Mouse (Mus musculus) stomach, postnatal 0 days (tissue): ENCODE measurements around the gene Ccr5. TPM values are rescaled to one million over a fixed set of nuclear protein-coding genes. Genes with fewer than 3 reads are reported as not detected.

Experiments
- ATAC-seq: fragments of 200-750 bp; cut with Nextera tagmentation; 2 replicates; pipeline ENCODE4 v1.8.0; 2017; ENCODE audit not compliant: low FRiP score, low TSS enrichment
- DNase-seq: peaks from one replicate; pipeline ENCODE4 v3.0.0-alpha.2; 2016; ENCODE audit warnings: low spot score
- H3K27ac ChIP-seq: fragments of 300-500 bp; sonication (generic); replicated peaks from 2 replicates; pipeline ENCODE4 v1.5.1; 2014; ENCODE audit warnings: mild to moderate bottlenecking, control low read depth
- H3K27me3 ChIP-seq: fragments of 300-500 bp; sonication (generic); 2 replicates; pipeline ENCODE4 v1.6.1; 2014; ENCODE audit warnings: low read length; ENCODE audit not compliant: control insufficient read depth, insufficient read depth
- H3K36me3 ChIP-seq: fragments of 300-500 bp; sonication (generic); 2 replicates; pipeline ENCODE4 v1.6.1; 2014; ENCODE audit warnings: low read length, mixed read lengths; ENCODE audit not compliant: control insufficient read depth, insufficient read depth
- H3K4me1 ChIP-seq: fragments of 300-500 bp; sonication (generic); replicated peaks from 2 replicates; pipeline ENCODE4 v1.6.1; 2014; ENCODE audit warnings: antibody characterized with exemption; ENCODE audit not compliant: control insufficient read depth, insufficient read depth
- H3K4me2 ChIP-seq: fragments of 300-500 bp; sonication (generic); replicated peaks from 2 replicates; pipeline ENCODE4 v1.6.1; 2014; ENCODE audit warnings: low read depth, mild to moderate bottlenecking, control low read depth, moderate library complexity
- H3K4me3 ChIP-seq: fragments of 300-500 bp; sonication (generic); 2 replicates; pipeline ENCODE4 v1.5.1; 2014; ENCODE audit warnings: low read depth, low read length, control low read depth
- H3K9ac ChIP-seq: fragments of 300-500 bp; sonication (generic); 2 replicates; pipeline ENCODE4 v1.6.1; 2014; ENCODE audit warnings: mild to moderate bottlenecking, low read length, control low read depth, mixed read lengths
- H3K9me3 ChIP-seq: fragments of 300-500 bp; sonication (generic); 2 replicates; pipeline ENCODE4 v1.6.1; 2016; ENCODE audit warnings: low read length; ENCODE audit not compliant: control insufficient read depth
- CTCF ChIP-seq: IDR thresholded peaks from 2 replicates; pipeline ENCODE4 v1.5.1; 2016; ENCODE audit warnings: antibody characterized with exemption, low read depth, mild to moderate bottlenecking, moderate library complexity
- EP300 ChIP-seq: optimal IDR thresholded peaks from 2 replicates; pipeline ENCODE3; 2016; ENCODE audit warnings: antibody characterized with exemption
- polyA plus RNA-seq: library from polyadenylated mRNA; unstranded; fragments of >200 nt; fragmentation: Nextera tagmentation; extraction: Ambion mirVana; gene quantifications from 2 replicates; pipeline ENCODE4 v1.2.1, GENCODE M21; 2015

Gene Ccr5
- polyA plus RNA-seq, 1 experiment from 2014 or later = 0.63 TPM

- H3K9ac ChIP-seq = no peak overlapping the region
Measured at GRCm38 (mm10) chr9:124146307-124146706, 25.0 kb downstream of the Ccr5 start.

More at GRCm38 (mm10) chr9:124146307-124146706, 25.0 kb downstream of the Ccr5 start:
- no peak for TF ChIP-seq CTCF
- TF ChIP-seq EP300 = peak; percentile 38
- no peaks in the 10 kb centered on the region for H3K9me3 ChIP-seq
- H3K4me2 ChIP-seq = no peak overlapping the region
- H3K4me3 ChIP-seq = no peak overlapping the region
- ATAC-seq = no peak
- no peak for DNase-seq
- no peak overlapping the region for H3K27ac ChIP-seq
- H3K27me3 ChIP-seq = no peaks in the 10 kb centered on the region
- no peaks in the 10 kb centered on the region for H3K4me1 ChIP-seq
- no peaks in the 10 kb centered on the region for H3K36me3 ChIP-seq

Other genes with a start within 250 kb of the Ccr5 start
- 3.9 TPM in 2 replicates for gene Ccr1, start 152.9 kb upstream of the Ccr5 start, polyA plus RNA-seq
- not detected in 2 replicates for gene Ccr1l1, start 143.1 kb upstream of the Ccr5 start, polyA plus RNA-seq
- gene Ccr3, start 99.6 kb upstream of the Ccr5 start, polyA plus RNA-seq = 0.02 and 0.04 TPM in 2 replicates
- 0.74 and 1.2 TPM in 2 replicates for gene Ccr2, start 19.6 kb upstream of the Ccr5 start, polyA plus RNA-seq
- 12.5 and 12.9 TPM in 2 replicates for gene 2010315B03Rik, start 191.2 kb downstream of the Ccr5 start, polyA plus RNA-seq